Mouse (Mus musculus): ENCODE results near the gene Whrn.

Whrn gene

DNA sequence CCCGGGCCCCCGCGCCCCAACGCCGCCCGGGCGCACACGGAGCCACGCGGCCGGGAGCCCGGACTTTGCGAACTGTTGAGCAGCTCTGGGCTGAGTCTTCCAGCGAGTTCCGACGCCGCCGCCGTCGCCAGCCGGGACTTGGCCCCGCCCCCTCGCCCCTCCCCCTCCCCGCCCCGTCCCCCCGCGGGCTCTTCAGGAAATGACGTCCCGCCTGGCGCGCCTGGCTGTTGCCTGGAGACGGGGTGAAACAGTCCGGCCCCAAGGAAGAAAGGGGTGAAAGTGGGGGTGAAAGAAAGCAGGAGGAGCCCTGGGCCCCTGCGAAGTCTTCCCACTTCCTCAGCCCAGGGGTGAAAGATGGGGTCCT, at the start of gene Whrn:
Whrn (minus strand) TSS at position 77 of the 364 bp plus-strand sequence.
- peak; percentile 85 to 93 for DNase-seq (ENCODE audit: inconsistent age in 2 of 2, low spot score in 1 of 2)

DNA sequence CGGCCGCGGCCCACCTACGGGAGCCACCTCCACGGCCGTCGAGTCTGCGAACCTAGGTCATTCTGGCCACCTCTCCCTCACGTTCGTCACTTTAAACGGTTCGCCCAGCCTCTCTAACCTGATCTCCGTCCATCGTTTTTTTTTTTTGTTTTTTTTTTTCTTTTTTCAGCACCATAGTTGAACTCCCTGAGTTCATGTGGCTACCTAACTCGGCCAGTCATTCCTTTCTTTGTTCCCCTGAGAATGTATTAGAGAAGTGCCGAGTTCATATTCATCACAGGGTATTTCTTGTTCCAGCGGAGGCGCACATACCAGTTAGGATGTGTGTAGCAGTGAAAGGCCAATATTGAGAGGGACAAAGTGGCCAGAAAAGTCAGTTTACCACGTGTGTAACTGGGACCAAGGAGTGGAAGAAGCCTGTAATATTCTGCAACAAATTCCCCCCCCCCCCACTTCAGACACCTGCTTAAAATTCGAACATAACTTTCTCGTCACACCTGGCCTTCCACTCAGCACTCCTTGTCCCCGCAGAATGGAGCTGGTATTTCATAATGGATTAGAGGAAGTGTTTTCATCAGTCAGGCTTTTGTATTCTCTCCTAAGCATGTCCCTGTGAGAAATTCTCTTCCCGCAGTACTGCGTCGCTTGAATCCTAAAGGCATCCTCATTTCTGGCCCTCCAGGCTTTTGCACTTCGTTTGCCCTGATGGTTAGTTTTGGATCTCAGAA, 49.6 kb upstream of the Whrn start:
- peak in 1 of 2 experiments; percentile 61 for DNase-seq (ENCODE audit: inconsistent age in 2 of 2, low spot score in 1 of 2)

DNA sequence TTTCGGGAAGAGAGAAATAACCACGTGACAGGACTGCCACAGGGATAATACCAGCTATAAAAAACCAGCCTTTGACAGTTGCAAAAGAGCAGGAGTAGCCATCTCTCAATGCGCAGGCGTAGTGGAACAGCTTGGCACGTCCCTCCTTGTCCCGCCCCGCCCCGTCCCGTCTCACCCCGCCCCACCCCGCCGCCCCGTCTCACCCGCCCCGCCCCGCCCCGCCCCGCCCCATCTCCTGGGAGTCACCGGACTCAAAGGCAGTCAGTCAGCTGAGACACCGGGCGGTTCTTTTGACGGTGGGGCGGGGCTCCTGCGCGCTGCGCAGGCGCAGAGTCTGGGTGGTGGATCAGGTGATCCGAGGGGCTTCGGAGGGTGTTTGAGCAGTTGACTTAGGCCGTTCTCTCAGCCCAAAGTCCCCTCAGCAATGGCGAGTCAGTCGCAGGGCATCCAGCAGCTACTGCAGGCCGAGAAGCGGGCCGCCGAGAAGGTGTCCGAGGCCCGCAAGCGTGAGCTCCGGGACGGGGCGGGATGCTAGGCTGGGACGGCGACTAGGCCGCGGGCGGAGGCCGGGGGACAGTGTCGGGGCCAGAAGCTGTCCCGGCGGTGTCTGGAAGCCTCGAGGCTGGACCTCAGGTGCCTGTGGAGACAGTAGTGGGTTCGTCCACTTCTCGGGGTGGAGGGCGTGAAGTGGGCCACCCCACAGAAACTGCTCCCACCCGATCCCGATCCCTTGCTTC, 48.9 kb upstream of the Whrn start, which contains the start of gene Atp6v1g1:
Atp6v1g1 (plus strand) TSS at position 279 of the 737 bp plus-strand sequence.
- peak; percentile 98 for DNase-seq (ENCODE audit: inconsistent age in 2 of 2, low spot score in 1 of 2)

DNA sequence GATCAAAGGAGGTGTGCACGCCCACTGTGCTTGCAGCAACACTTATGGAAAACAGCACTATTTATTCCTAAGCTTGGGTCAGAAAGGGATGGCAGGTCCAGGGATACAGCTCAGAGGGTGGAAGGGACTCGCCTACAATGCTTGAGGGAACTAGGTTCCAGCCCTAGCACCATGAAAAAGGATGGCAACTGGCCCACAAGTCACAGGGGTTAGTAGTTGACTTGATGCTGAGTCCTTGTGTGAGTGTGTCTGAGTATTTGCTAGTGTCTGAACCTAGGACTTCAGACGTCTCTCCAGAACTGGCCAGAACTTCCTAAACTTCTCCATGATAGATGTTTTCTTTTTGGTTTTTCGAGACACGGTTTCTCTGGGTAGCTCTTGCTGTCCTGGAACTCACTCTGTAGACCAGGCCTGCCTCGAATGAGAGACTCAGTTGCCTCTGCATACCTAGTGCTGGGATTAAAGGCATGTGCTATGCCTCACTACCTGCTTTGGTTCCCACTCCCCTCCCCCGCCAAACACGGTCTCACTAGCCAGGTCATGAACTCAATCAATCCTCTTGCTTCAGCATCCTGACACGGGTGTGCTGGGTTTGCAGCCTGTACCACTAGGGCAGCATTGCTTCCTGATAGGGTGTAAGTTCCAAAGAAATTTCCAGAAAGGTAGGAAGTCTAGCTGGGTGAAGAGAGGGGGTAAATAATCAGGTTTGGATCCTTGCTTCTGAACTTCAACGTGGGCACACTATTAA, 48.1 kb upstream of the Whrn start:
- peak in 1 of 2 experiments; percentile 59 for DNase-seq (ENCODE audit: inconsistent age in 2 of 2, low spot score in 1 of 2)

DNA sequence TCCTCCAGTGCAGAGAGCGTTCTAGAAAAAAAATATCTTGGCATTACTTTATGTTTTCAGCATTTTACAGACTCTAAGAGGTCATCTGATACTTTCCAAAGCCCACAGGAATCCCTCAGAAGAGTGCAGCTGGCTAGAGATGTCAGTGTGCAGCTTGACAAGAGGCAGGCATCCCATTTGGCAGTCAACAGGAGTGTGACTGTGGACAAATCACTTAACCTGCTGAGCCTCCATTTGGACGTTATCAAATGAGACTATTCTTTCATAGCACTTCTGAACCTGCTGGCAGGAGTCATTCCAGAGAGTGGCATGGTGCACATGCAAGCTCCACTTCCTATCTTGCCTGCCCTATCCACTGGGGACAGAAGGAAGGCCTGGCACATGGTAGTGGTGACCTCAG, 46.4 kb upstream of the Whrn start:
- DNase-seq (ENCODE audit: inconsistent age in 2 of 2, low spot score in 1 of 2) = peak in 1 of 2 experiments; percentile 40

DNA sequence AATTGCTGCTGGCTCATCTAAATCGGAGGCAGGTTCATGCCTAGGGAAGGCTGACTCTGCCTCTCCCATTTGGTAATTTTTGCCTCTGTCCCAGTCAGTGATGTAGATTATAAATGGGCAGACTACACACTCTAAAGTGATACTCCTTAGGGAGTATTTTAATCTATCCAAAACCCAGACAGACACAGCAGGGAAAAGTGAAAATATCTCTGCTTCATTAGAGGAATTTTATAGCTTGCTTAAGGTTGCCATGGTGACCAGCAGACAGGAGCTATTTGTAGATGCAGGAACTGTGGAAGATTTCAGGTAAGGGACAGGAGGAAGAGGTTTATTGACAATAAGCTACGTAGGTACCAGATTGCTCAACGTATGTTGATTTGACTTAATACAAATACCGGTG, 41.8 kb upstream of the Whrn start:
- no peak for DNase-seq (ENCODE audit: inconsistent age in 2 of 2, low spot score in 1 of 2)

DNA sequence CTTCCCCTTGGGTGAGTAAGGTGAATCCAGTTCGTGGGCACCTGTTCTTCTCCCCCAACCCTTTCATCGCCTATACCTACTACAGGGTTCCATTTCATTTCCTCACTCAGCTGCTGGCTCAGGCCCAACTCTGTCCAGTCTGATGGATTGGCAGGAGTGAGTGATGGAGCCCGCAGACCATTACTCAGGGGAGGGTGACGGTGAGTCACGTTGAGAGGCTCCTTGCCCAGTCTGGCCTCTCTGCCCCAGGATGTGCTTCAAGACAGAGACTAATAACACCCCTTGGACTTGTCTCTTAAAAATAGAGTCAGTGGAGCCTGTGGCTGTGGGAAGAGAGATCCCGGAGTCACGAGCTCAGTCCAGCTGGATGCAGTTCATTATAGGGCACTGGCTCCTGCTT, 34.6 kb upstream of the Whrn start:
- peak; percentile 66 to 73 for DNase-seq (ENCODE audit: inconsistent age in 2 of 2, low spot score in 1 of 2)

DNA sequence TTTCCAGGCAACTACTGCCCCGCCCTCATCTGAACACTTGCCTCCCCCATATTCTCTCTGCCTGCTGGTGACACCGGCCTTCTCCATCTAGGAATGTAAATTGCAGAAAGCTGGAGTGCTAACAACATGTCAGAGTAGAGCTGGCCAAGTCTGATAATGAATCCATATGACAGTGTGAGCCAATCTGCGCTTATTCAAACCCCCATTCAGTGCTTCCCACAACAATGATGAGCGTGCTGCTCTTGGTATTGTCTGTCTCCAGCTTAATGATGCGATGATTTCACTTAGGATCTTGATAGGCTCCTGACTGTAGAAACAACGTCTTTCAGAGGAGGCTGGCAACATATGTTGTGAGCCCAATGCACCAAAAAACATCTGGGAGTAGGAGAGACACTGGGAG, 33.2 kb upstream of the Whrn start:
- no peak for DNase-seq (ENCODE audit: inconsistent age in 2 of 2, low spot score in 1 of 2)

DNA sequence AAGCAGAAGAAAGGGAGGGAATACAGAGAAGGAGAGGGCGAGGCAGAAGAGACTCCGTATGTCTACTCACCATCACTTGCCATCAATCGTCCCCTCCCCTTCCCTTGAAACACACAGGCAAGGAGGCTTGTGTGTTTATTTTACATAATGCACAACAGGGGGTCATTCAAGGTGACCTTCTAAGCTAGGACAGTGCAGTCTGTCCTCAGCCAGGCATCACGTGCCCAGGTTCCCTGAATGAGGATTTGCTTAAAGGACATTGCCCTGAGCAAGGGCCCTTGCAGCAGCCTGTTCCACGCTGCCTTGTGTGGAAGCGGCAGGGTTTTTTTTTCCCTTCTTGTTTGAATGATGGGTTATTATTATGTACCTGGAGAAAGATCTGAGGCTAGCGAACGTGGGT, 29.7 kb upstream of the Whrn start:
- no peak for DNase-seq (ENCODE audit: inconsistent age in 2 of 2, low spot score in 1 of 2)

DNA sequence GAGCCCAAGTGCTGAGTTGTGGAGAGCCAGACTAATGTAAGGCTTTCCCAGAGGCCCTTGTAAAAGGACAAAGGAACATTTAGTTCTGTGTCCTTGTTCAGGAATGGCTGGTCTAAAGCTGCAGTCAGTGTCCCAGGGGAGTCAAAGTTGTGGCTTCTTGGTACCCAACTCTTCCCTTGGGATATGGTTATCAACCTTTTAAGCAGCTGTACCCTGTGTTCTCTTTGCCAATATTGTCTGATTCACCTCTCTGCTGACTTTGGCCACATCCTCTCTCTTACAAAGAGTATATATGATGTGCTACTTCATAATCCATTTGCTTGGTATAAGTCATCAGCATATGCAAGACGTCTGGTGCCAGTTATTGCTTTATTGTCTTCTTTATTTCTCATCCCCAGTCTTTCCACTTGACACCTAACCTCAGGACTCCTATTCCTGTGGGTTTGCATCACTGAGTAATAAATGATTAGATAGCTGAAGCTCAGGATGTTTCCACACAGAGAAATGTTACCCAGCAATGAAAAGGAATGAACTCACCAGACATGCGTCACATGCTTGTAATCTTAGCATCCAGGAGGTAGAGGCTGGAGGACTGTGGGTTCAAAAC, 26.1 kb upstream of the Whrn start:
- DNase-seq (ENCODE audit: inconsistent age in 2 of 2, low spot score in 1 of 2) = no peak

DNA sequence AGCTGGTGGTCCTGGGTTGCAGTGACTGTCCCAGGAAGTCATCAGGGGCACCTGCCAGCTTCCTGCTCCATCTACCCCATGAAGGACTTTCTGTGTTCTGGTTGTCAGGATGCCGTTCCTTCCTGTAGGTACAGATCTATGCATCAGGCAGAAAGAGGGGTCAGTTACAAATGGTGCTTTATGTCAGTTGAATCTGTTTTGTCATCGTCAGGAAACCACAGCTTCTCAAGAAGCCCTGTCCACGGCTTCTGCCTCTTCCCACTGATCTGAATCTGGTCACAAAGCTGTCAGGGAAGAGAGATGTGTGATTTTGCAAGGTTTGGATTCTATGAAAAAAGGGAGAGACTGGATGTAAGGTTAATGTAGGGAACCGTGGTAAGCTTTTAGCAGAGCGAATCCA, 19.2 kb upstream of the Whrn start:
- no peak for DNase-seq (ENCODE audit: inconsistent age in 2 of 2, low spot score in 1 of 2)

DNA sequence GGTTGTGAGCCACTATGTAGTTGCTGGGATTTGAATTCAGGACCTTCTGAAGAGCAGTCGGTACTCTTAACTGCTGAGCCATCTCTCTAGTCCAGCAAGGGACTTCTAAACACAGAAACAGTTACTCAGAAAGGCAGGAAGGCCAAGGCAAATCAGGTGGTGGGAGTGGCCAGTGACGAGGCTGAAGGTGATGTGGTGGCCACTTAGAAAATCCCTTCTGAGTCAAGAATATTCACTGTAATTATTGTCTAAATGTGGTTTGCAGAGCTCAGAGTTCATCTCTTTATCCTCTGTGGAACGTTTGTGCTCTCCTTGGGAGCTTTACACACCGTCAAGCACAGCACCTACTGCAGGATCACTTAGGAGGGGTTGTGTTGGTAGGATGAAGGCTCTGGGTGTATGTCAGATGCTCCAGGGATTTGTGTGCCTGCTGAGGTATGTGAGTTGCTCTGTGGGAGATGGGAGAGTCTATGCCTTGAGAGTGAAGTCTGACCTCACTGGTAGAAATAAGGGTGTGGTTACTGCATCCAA, 18.7 kb upstream of the Whrn start:
- DNase-seq (ENCODE audit: inconsistent age in 2 of 2, low spot score in 1 of 2) = no peak

DNA sequence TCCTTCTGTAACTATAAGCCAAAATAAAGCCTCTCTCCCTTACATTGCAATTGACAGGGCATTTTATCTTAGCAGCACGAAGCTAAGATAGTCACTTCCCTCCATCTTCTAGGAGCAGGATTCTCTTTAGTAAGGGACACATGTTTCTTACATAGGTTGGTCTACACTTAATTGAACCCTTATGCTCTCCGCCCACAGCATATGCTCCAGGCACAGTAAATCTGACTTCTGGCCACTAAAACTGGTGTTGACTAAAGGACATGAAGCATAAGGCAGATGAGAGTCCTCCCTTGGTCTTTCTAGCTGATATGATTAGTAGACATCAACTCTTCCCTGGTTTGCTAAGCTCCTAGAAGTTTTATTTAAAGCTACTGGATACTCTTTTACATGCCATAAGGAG, 17.1 kb upstream of the Whrn start:
- no peak for DNase-seq (ENCODE audit: inconsistent age in 2 of 2, low spot score in 1 of 2)

DNA sequence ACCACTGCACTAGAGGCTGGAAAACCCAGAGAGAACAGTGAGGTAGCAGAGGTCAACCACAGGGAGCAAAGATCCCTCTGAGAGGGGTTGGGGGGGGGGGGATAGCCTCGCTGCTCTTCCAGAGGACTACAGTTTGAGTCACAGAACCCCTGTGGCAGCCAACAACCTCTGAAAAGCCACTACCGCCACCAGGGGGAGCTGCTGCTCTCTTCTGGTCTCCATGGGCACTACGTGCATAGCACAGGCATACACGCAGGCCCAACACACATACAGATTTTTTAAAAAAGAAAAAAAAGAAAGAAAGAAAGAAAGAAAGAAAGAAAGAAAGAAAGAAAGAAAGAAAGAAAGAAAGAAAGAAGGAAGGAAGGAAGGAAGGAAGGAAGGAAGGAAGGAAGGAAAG, 12.4 kb upstream of the Whrn start:
- DNase-seq (ENCODE audit: inconsistent age in 2 of 2, low spot score in 1 of 2) = peak; percentile 81 to 93

DNA sequence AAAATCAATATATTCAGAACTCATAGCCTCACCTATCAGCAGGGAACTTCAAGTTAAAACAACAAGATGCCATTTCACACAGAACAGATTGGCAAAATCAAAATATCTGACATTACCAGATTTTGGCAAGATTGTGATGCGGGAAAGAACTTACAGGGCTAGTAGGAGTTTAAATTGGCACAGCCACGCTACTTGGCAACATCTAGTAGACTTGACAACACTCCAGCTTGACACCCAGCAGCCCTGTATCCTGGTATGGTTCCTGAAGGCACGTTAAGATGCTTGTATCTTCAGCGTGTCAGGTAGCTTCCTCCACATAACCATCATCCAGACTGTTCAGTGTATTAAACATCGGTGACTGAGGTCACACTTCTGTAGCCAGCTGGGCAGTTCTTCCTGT, 11.7 kb upstream of the Whrn start:
- no peak for DNase-seq (ENCODE audit: inconsistent age in 2 of 2, low spot score in 1 of 2)

DNA sequence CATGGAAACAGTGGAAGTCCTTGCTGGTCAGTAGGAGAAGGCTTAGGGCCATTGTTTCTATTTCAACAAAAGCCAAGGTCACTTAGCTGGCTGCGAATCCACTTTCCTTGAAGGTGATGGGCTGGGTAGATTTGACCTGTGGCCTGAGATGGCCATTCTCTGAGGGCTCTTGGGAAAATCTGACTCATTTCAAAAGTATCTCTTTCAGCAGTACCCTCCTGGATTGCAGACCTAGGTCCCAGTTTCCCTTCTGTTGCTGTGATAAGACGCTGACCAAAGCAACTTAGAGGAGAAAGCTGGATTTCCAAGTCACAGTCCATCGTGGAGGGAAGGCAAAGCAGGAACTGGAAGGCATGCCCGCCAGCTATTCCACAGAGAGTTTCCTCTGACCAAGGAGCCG, 8.2 kb upstream of the Whrn start:
- peak in 1 of 2 experiments; percentile 43 for DNase-seq (ENCODE audit: inconsistent age in 2 of 2, low spot score in 1 of 2)

DNA sequence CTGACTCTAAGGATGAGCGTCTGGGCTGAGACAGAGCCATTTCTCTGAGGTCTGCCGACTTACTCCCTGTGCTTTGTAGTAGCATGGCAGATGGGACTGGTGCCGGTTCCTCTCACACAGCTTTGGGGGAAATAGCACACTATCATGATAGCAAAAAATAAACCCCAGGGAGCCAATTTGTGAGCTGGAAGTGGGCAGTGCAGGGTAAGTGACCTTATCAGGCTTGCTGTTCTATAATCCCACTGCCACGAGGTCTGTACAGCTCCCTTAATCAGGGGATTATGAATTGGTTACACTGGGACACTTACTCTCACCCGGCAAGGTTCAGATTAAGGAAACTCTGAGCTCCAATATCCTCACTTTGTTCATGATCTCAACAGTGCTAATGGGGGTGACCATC, 5.3 kb upstream of the Whrn start:
- no peak for DNase-seq (ENCODE audit: inconsistent age in 2 of 2, low spot score in 1 of 2)

DNA sequence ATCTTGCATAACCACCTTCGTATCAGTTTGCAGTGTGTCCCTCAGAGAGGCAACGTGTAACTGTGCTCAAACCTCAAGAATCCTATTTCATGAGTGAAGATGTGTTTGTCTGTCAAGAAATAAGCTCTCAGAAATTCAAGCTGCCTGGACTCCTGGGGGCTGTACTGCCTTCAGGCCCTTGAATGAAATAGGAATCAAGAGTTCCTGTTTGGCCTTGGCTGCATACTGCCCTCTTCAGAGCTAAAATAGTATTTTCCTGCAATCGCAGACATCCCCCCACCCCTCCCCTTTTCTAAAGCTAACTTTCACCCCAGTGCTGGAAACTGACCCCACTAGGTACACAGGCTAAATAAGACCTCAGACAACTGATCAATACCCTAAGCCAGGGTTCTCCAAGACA, 2.6 kb upstream of the Whrn start:
- DNase-seq (ENCODE audit: inconsistent age in 2 of 2, low spot score in 1 of 2) = peak in 1 of 2 experiments; percentile 61

DNA sequence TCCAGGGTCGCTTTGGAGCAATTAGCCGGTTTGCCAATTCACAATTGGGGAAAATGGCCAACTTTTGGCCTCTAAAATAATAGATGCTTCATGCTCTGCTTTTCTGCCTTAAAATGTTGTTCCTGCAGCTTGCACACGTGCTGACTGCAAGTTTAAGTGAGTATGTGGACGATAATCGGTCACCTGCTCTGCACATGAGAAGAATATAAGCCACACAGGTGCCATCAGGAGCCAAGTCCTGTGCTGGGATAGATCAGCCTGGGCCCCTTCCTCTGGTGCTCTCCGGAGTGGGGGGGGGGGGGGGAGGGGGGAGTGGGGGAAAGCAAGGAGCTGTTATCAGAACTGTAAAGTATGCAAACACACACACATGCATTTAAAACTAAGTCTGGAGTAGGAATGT, 521 bp upstream of the Whrn start:
- DNase-seq (ENCODE audit: inconsistent age in 2 of 2, low spot score in 1 of 2) = no peak

DNA sequence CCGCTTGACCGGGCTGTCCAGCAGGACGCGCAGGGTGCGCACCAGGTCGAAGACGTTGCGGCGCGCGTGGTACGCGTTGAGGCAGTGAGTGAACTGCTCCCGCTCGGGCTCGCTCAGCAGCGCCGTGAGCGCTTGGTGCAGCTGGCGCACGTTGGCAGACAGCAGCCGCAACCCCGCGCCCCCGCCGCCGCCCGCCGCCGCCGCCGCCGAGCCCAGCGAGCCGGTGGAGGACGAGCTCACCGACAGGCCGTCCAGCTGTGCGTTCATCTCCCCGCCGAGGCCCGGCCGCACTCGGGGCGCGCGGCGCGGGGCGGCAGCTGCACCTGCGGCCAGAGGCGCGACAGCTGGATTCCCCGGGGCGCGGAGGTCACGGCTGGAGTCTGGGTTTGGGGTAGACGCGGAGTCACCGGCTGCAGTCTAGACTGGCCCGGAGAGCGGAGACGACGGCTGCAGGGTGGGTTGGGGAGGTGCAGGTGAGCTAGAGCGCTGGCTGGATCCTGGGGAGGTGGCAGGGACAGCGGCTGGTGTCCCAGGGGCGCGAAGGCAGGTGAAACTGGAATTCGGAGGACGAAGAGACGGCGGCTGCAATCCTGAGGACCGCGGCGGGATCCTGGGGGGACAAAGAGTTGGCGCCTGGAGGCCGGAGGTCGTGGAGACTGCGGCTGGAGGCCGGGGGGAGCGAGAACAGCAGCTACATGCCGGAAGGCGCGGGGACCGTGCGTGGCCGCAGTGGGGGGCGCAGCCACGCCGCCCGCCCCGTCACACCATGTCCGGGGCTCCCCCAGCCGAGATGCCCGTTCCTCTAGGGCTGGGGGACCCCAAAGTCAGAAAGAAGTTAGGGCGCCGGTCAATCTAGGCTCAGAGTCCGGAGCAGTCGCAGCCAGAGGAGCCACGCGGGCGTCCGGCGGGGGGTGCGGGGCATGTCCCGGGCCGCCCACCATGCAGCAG, 550 bp downstream of the Whrn start:
- peak; percentile 76 to 86 for DNase-seq (ENCODE audit: inconsistent age in 2 of 2, low spot score in 1 of 2)

All from adrenal gland, adult (tissue).